Mouse (Mus musculus) olfactory bulb, adult 2 months (tissue): ENCODE measurements around the gene Nelfa.

Source experiments
- CTCF ChIP-seq: fragments of 200-500 bp; IDR thresholded peaks from 2 replicates; pipeline ENCODE4 v1.5.1; 2012; ENCODE audit warnings: low read depth, mild to moderate bottlenecking, low read length, moderate library complexity; ENCODE audit not compliant: insufficient read depth
- POLR2A ChIP-seq: fragments of 200-500 bp; IDR thresholded peaks from 2 replicates; pipeline ENCODE4 v1.6.1; 2012; ENCODE audit warnings: mild to moderate bottlenecking, low read depth, low read length, moderate library complexity; ENCODE audit not compliant: insufficient read depth

DNA sequence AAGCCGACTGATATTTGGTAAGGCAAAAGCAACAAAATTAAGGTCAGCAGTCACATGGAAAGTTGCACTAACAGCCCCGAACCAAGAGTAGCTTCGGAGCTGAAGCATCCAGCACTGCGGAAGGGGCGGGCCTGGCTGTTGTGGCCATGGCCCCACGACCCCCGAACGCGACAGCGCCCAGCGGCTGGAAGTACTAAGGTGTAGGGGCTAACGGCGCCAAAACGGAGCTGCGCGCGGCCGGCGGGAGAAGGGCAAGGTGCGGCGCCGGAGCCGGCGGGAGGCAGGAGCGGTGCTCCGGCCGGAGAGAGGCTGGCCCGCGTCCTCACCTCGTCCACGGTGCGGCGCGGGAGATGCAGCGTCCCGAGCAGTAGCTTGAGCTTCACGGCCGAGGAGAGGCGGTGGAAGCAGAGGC lies 507 bp downstream of the Nelfa start:
- TF ChIP-seq CTCF (no peak), POLR2A (no peak)
